Mouse (Mus musculus) lung, postnatal 10 days (tissue): ENCODE measurements around the gene Mars2.

ENCODE experiments used
- DNase-seq: peaks from one replicate; pipeline ENCODE4 v3.0.0; 2021

The Mars2 gene

GRCm38 (mm10) chr1:55224111-55224510 is 12.9 kb upstream of the Mars2 start:
- DNase-seq, result peak; percentile 11

- peak; percentile 34 for DNase-seq
Observed at GRCm38 (mm10) chr1:55225398-55225797, 11.6 kb upstream of the Mars2 start.

- DNase-seq, result peak; percentile 61
Observed at GRCm38 (mm10) chr1:55226011-55226857, 10.7 kb upstream of the Mars2 start, which contains the start of gene Rftn2. TSS of gene Rftn2 (minus strand) at chr1:55226782.

- DNase-seq, result peak; percentile 1
Observed at GRCm38 (mm10) chr1:55227376-55227775, 9.6 kb upstream of the Mars2 start.

- no peak for DNase-seq
Observed at GRCm38 (mm10) chr1:55228256-55228884, 8.6 kb upstream of the Mars2 start.

GRCm38 (mm10) chr1:55234910-55235520 is 2.0 kb upstream of the Mars2 start:
- no peak for DNase-seq

- no peak for DNase-seq
Observed at GRCm38 (mm10) chr1:55236487-55236886, 490 bp upstream of the Mars2 start.

GRCm38 (mm10) chr1:55237643-55238161 is 725 bp downstream of the Mars2 start:
- no peak for DNase-seq

- DNase-seq, result no peak
Observed at GRCm38 (mm10) chr1:55238496-55238895, 1.5 kb downstream of the Mars2 start.

GRCm38 (mm10) chr1:55239237-55239636 is 2.3 kb downstream of the Mars2 start:
- DNase-seq, result peak; percentile 63

GRCm38 (mm10) chr1:55246374-55246773 is 9.4 kb downstream of the Mars2 start:
- no peak for DNase-seq

- DNase-seq, result no peak
Observed at GRCm38 (mm10) chr1:55264385-55264784, 27.4 kb downstream of the Mars2 start.

- DNase-seq, result no peak
Observed at GRCm38 (mm10) chr1:55265447-55265846, 28.5 kb downstream of the Mars2 start.

- no peak for DNase-seq
Observed at GRCm38 (mm10) chr1:55279081-55279480, 42.1 kb downstream of the Mars2 start.
